Mouse (Mus musculus) ovary, postnatal 36 days (tissue): ENCODE measurements at regions not wholly inside any gene's neighbourhood (a gene's known extent, or its start where the extent isn't known, plus 50 kb on each side); places are given as distances from the start of the nearest gene placed in this dataset.

Experiments used
- DNase-seq: peaks from one replicate; pipeline ENCODE4 v3.0.0; 2022; ENCODE audit warnings: low spot score, mixed read lengths

- no peak for DNase-seq
These were observed 192.2 kb downstream of the Lmo4 start for GRCm38 (mm10) chr3:144012820-144013219.

- no peak for DNase-seq
These were observed 192.8 kb downstream of the Lmo4 start for GRCm38 (mm10) chr3:144012173-144012572.

GRCm38 (mm10) chr3:144011456-144012025, 193.5 kb downstream of the Lmo4 start:
- DNase-seq = no peak

- DNase-seq = no peak
These were observed 194.5 kb downstream of the Lmo4 start for GRCm38 (mm10) chr3:144010558-144010957.

- no peak for DNase-seq
These were observed 197.9 kb downstream of the Lmo4 start for GRCm38 (mm10) chr3:144007111-144007619.

DNA sequence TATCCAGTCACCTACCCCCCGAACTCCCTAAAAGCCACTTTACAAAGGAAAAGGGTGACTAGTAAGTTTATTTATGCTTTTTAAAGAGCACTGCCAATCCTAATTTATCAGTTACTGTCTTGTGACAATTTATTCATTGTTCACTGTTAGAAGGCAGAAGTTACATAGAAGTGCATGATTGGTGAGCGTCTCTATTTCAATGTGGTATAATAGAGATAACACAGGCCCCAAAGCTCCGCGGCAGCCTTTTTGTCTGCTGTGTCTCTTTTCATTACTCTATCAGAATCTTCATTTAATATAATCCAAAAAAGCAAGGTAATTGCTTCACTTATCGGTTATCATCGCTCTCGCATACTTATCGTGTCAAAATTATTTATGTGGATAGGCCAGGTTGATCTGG, 207.1 kb downstream of the Lmo4 start:
- no peak for DNase-seq

DNA sequence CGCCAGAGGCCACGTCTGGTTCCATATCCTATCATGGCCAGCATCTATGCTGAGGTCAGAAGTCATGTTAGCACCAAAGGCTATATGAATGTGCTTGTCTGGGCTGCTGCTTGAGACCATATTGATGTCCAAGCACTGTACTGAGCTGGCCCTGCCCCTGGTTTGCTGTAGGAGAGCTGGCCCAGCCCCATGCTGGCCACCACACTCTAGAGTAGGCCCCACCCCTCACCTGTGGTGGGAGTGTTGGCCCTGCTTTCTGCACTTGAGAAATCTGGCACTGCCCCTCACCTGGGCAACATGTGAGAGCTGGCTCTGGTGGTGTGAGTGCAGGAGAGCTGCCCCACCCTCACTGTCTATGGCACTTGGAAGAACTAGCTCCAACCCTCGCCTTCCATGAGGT, 210.0 kb downstream of the Lmo4 start:
- no peak for DNase-seq

DNA sequence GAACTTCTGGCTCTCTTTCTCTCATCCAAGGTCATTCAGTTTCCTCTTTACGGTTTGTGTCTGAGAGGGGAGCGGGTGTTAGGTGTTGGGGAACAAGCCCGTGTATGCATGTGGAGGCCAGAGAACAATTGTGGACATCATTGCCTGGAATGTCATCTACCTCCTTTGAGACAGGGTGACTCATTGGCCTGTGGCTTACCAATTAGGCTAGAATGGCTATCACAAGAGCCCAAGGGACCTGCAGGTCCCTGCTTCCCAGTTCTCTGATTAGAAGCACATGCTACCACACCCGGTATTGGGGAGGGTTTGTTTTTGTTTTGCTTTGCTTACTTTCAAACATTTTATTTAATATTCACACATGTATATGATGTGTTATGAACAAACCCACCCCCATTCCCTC, 216.0 kb downstream of the Lmo4 start:
- no peak for DNase-seq

GRCm38 (mm10) chr3:143988037-143988436, 217.0 kb downstream of the Lmo4 start:
- DNase-seq = no peak

GRCm38 (mm10) chr3:143986798-143987197, 218.2 kb downstream of the Lmo4 start:
- no peak for DNase-seq

GRCm38 (mm10) chr3:143986200-143986506, 218.9 kb downstream of the Lmo4 start:
- no peak for DNase-seq

- DNase-seq = no peak
These were observed 219.4 kb downstream of the Lmo4 start for GRCm38 (mm10) chr3:143985349-143986199.

- no peak for DNase-seq
These were observed 226.3 kb downstream of the Lmo4 start for GRCm38 (mm10) chr3:143978703-143979102.

- DNase-seq = no peak
These were observed 227.1 kb downstream of the Lmo4 start for GRCm38 (mm10) chr3:143977886-143978447.

DNA sequence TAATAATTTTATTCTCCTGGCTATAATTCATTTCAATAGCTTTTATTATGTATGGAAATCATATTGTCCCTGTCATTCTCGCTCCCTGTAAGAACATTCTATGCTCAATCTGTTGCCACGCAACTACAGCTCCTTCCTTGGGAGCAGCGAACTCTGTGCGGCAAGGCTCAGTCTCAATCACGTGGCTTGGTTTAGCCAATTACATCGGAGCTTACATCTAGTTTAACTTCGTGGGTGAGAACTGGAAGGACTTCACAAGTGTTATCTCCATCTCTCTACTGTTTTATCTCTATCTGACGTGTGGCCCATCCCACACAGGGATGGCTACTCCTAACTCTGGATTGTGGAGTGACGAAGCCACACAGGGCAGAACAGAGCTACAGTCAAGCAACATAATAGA, 231.4 kb downstream of the Lmo4 start:
- no peak for DNase-seq

DNA sequence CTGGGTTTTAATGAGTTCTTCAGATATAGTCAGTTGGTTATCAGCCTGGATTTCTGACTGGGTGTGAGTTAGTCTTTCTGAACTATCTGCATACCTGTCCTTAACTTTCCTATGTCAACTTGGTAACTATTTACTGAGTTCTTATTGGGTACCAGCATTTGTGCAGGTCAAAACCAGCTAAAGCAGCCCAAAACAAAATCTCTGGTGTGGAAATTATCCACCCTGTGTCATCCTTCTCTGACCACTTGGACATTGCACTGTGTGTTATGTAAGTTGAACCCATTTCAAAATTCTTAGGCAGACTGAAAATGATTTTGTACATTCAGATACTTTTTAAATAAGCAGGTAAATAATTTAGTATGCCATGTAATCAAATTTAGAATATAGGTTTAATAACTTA, 232.7 kb downstream of the Lmo4 start:
- no peak for DNase-seq

- no peak for DNase-seq
These were observed 234.2 kb downstream of the Lmo4 start for GRCm38 (mm10) chr3:143970771-143971170.

DNA sequence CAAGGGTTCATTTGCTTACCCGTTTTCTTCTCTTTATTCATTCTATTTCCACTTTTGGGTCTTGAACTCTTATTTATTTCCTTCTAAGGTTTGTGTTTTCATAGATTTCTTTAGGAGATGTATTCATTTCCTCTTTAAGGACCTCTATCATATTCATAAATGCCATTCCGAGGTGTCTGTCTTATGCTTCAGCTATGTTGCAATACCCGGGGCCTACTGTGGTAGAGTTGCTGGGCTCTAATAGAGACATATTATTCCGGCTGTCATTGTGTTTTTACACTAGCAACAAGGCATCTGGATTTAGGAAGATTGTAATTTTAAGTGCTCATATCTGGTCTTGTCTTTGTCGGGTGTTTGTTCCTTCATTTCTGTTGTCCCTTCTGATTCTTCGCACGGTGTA, 249.5 kb downstream of the Lmo4 start:
- no peak for DNase-seq

GRCm38 (mm10) chr3:143954822-143955221, 250.2 kb downstream of the Lmo4 start:
- DNase-seq = no peak

DNA sequence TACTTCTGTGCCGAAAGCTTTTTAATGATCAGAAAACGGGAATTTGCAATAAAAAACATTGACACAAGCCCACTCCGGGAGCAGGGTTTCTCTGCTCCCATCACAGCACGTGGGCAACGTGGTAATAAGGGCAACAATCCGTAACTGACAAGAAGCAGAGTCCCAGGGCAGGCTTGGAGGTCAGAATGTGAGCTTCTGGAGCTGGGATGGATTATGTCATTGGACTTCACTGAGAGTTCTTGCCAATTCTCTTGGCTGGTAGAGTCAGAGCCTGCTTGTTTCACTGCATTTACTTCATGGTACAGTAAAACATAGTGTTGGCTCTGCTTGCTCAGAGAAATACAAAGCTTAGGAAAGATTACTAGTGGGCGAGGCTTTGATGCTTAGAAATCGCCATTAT, 252.7 kb downstream of the Lmo4 start:
- DNase-seq = no peak

DNA sequence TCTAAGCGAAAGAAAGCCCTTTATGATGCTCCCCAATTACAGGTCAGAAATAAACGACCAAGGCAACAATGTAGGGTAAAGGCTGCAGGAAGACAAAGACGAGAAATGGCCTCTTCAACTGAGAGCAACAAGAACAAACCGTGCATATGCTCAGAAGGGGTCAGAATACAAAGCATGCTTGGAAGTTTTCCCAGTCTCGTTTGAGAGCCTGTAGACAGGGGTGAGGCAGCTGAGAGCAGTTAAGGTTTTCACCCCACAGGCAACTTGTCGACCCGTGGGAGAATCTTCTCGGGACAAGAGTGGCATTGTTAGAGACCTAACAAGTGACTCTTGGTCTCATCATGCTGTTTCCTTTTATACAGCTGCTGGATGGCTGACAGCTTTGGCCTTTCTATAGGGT, 255.4 kb downstream of the Lmo4 start:
- DNase-seq = no peak

GRCm38 (mm10) chr3:143949026-143949637, 255.9 kb downstream of the Lmo4 start:
- no peak for DNase-seq

- no peak for DNase-seq
These were observed 257.1 kb downstream of the Lmo4 start for GRCm38 (mm10) chr3:143947938-143948267.
